Mouse (Mus musculus) brain, embryonic 14.5 days (tissue): ENCODE results near the gene 4930469K13Rik.

Experiments used
- CTCF ChIP-seq: fragments of 200-500 bp; IDR thresholded peaks from 2 replicates; pipeline ENCODE4 v1.5.1; 2012; ENCODE audit warnings: inconsistent platforms, mild to moderate bottlenecking, moderate library complexity, borderline replicate concordance; ENCODE audit not compliant: insufficient read depth, insufficient read length; ENCODE audit errors: extremely low read depth
- POLR2A ChIP-seq: fragments of 200-500 bp; IDR thresholded peaks from 2 replicates; pipeline ENCODE4 v1.6.1; 2012; ENCODE audit warnings: mild to moderate bottlenecking, inconsistent platforms, borderline replicate concordance; ENCODE audit not compliant: poor library complexity, insufficient read depth, insufficient read length, severe bottlenecking; ENCODE audit errors: extremely low read depth

DNA sequence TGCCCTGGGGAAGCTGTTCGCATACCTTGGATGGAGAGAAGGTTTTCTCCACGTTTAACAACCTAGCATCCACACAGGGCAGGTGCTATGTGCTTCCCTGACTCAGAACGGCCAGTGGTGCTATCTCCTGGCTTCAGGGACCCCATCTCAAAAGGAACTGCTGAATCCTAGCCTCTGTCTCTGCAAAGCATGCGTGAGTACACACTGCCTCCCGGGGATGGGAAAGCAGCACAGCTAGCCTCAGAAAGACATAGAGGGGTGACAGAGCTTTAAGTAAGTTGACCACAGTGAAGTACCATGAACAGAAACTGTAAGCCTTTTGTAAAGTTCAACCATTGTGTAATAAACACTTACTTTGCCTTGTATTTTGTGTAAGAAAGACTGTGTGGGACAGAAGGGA is 104.9 kb downstream of the 4930469K13Rik start:
- TF ChIP-seq POLR2A (no peak), CTCF (no peak)
